Mouse (Mus musculus) embryonic facial prominence, embryonic 10.5 days (tissue): ENCODE results near the gene Ghrl. TPM values are rescaled to one million over a fixed set of nuclear protein-coding genes. Genes with fewer than 3 reads are reported as not detected.
"Not testable (repeated sequence)": the region's sequence is repeated elsewhere in the genome, so short reads cannot be mapped to it uniquely, and the experiment has no call there.

ENCODE experiments used
- DNase-seq: peaks from one replicate; pipeline ENCODE4 v3.0.0-alpha.2; 2017; ENCODE audit warnings: low spot score
- H3K27ac ChIP-seq: fragments of 300-500 bp; sonication (generic); replicated peaks from 2 replicates; pipeline ENCODE4 v1.5.1; 2016; ENCODE audit warnings: mild to moderate bottlenecking
- H3K27me3 ChIP-seq: fragments of 300-500 bp; sonication (generic); replicated peaks from 2 replicates; pipeline ENCODE4 v1.6.1; 2016; ENCODE audit warnings: low read depth, mild to moderate bottlenecking; ENCODE audit not compliant: poor library complexity, severe bottlenecking
- H3K36me3 ChIP-seq: fragments of 300-500 bp; sonication (generic); replicated peaks from 2 replicates; pipeline ENCODE4 v1.6.1; 2016; ENCODE audit warnings: mild to moderate bottlenecking, moderate library complexity
- H3K4me1 ChIP-seq: fragments of 300-500 bp; sonication (generic); 2 replicates; pipeline ENCODE4 v1.6.1; 2016
- H3K4me3 ChIP-seq: fragments of 300-500 bp; sonication (generic); 2 replicates; pipeline ENCODE4 v1.5.1; 2016; ENCODE audit warnings: mild to moderate bottlenecking, moderate library complexity
- H3K9me3 ChIP-seq: fragments of 300-500 bp; sonication (generic); 2 replicates; pipeline ENCODE4 v1.6.1; 2016; ENCODE audit warnings: mild to moderate bottlenecking
- WGBS: fragments of 180-500 bp; shearing (Covaris S2); methylation state at CpG from one replicate; pipeline ENCODE4 v1.1.7; 2016; 5-methylcytosine and 5-hydroxymethylcytosine counted together
- microRNA-seq: library from miRNA; unstranded; fragments of <30 nt; microRNA quantifications from one replicate; pipeline ENCODE4, GENCODE M21; 2017
- polyA plus RNA-seq: library from polyadenylated mRNA; unstranded; fragments of >200 nt; fragmentation: Nextera tagmentation; extraction: Ambion mirVana; gene quantifications from 2 replicates; pipeline ENCODE4 v1.2.1, GENCODE M21; 2016

The Ghrl gene
- polyA plus RNA-seq, 1 experiment from 2014 or later = not detected

DNA sequence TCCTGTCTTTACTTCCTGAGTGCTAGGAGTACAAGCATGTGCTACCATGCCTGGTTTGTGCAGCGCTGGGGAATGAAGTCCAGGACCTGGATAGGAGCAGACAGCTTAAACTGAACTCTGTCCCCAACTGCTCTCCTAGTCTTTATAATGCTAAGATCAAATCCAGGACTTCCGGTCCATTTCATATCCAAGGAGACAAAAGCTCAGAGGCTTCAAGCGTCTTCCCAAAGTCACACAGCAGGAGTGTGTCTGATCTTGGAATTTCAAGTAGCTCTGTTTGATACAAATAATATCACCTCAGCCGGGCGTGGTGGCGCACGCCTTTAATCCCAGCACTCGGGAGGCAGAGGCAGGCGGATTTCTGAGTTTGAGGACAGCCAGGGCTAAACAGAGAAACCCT lies 43.7 kb downstream of the Ghrl start:
- 92% methylated on average over 9 of the region's 9 CpGs for WGBS
- Histone ChIP-seq H3K27ac (no peak overlapping the region), H3K4me1 (peaks cover 16% of the 10 kb centered on the region), H3K9me3 (no peaks in the 10 kb centered on the region), H3K4me3 (no peak overlapping the region), H3K36me3 (no peaks in the 10 kb centered on the region), H3K27me3 (no peaks in the 10 kb centered on the region)
- DNase-seq = no peak

DNA sequence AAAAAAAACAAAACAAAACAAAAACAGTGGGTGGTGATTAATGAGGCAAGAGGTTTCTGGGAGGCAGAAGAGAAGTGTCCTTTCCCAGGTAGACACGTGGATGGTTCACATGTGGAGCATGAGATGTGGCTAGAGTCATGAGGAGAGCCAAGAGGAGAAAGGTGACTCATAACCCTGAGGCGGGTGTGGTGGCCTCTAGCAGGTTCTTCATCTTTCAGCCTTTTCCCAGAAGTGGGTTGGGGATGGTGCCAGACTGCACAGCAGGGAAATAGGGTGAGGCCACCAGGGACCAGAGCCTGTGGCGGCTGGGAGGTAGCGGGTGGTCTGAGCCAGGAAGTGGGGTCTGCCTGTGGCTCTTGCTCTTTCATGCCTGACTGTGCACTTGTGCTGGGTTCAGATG lies 44.4 kb downstream of the Ghrl start:
- Histone ChIP-seq H3K4me3 (no peak overlapping the region), H3K27me3 (no peaks in the 10 kb centered on the region), H3K4me1 (peaks cover 17% of the 10 kb centered on the region), H3K9me3 (no peaks in the 10 kb centered on the region), H3K27ac (no peak overlapping the region), H3K36me3 (no peaks in the 10 kb centered on the region)
- DNase-seq = no peak
- 82% methylated on average over 4 of the region's 4 CpGs for WGBS

DNA sequence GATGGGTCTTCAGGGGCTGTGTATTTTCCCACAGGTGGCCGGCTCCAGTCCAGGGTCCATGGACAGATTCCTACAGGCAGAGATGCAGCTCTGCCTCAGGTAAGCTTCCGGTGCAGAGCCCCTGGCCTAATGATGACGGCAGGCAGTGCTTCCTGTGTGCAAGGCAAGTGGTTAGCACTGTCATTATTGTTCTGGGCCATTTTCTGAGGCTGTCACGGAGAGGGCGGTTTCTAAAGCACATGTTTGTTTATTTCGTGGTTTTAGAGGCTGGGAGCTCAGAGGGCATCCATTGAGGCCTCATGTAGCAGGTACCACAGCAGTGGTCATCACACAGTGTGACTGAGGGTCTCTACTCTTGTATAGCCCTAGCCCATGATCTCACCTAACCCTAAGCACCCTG lies 46.7 kb downstream of the Ghrl start:
- Histone ChIP-seq H3K9me3 (no peaks in the 10 kb centered on the region), H3K4me3 (no peak overlapping the region), H3K27ac (no peak overlapping the region), H3K36me3 (no peaks in the 10 kb centered on the region), H3K27me3 (no peaks in the 10 kb centered on the region), H3K4me1 (peaks cover 33% of the 10 kb centered on the region)
- no peak for DNase-seq
- WGBS = 84% methylated on average over 6 of the region's 6 CpGs

DNA sequence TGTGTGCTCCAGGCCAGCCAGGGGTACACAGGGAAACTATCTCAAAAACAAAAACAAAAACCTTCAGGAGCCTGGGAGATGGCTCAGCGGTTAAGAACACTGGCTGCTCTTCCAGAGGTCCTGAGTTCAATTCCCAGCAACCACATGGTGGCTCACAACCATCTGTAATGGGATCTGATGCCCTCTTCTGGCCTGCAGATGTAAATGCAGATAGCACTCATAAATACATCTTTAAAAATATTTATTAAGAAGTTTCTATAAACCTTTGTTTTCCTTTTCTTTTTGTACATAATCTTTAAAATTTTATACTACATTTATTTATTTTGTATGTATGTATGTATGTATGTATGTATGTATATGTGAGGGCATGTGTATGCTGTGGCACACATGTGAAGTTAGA lies 47.7 kb downstream of the Ghrl start:
- DNase-seq, H3K27me3 ChIP-seq, H3K36me3 ChIP-seq, H3K4me3 ChIP-seq, H3K9me3 ChIP-seq, H3K27ac ChIP-seq: not testable (repeated sequence)
- 86% methylated on average over 1 of the region's 1 CpGs for WGBS
- H3K4me1 ChIP-seq = peaks cover 36% of the 10 kb centered on the region

DNA sequence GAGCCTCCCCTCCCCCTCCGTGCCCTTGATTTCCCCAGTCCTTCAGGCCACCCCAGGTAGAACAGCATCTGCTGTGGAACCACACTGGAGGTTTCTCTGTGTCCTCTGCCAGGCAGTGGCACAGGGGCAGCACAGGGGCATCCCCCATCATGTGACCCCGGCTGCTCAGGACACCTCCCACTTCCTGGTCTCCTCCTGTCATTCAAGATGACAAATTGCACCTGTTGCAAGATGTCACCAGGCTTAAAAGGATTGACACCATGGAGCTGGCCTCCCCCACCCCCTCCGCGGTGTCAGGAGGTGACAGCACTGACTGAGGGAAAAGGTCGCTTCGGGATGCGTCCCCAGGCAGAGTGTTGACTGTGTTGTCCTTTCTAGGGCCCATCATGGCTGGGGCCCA lies 49.9 kb downstream of the Ghrl start:
- WGBS = 72% methylated on average over 7 of the region's 7 CpGs
- H3K27me3 ChIP-seq = no peaks in the 10 kb centered on the region
- no peak for DNase-seq
- no peaks in the 10 kb centered on the region for H3K9me3 ChIP-seq
- H3K36me3 ChIP-seq = no peaks in the 10 kb centered on the region
- H3K27ac ChIP-seq = peak overlapping the region; percentile 81; the same call in 1 of the 2 replicates
- H3K4me1 ChIP-seq = peaks cover 36% of the 10 kb centered on the region
- no peak overlapping the region for H3K4me3 ChIP-seq

DNA sequence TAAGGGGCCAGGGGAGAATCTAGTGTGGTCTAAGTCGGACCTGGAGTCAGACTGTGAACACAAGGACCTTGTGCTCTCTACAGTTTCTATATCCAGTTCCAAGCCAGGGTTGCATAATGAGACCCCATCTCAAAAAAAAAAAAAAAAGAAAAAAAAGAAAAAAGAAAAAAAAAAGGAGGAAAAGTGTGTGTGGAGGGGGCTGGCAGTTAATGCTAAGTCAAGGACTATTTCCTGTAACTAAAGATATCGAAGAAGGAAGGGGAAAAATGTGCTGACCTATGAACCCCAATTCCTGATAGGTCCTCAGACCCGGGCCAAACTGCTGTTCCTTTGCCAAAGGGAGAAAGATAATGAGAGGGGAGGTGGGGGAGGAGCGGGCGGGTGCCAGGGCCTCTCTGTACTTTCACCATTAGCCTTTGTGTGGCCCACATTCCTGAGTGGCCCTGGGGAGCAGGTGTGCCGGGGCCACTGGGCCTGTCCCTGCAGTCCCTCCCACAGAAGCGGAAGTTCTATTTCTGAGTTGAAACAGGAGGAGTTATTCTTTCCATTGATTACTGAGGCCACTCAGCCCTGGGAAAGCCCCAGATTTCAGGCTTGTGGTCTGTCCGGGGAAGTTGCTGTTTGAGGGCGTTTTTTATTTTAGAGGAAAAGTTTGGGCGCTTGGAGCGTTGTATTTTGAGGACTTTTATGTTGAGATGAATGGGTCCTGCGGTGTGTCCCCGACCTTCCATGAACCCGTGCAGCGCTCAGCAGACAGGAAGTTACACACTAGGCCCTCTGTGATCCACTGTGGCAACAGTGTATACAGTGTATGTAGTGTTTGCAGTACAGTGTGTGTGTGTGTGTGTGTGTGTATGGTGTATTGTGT lies 51.2 kb downstream of the Ghrl start:
- no peaks in the 10 kb centered on the region for H3K27me3 ChIP-seq
- H3K27ac ChIP-seq = peak overlapping the region; percentile 81
- H3K36me3 ChIP-seq = no peaks in the 10 kb centered on the region
- no peaks in the 10 kb centered on the region for H3K9me3 ChIP-seq
- peak overlapping the region; percentile 21; the same call in 1 of the 2 replicates for H3K4me3 ChIP-seq
- peaks cover 36% of the 10 kb centered on the region for H3K4me1 ChIP-seq
- WGBS = 32% methylated on average over 15 of the region's 15 CpGs
- DNase-seq = peak; percentile 73

DNA sequence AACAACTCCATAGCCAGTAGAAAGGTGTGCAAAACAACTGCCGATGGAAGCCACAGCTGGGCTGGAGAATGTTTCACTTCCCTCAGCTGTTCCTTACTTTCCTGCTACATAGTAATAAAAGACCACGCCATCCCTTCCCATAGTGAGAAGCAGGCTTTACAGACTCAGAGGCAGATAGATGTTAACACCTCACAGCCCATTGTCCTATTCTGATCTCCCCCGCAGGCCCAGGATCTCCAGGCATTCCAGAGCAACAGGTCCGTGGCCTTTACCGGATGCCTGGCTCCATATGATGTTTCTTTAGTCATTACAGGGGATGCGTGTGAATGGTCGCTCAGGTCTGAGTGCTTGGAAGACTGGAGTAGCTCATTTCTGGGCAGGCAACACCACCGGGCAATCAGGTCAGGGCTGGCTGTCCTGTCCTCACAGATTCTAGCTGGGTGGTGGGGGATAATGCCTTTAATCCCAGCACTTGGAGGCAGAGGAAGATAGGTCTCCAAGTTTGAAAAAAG lies 52.0 kb downstream of the Ghrl start:
- WGBS = 53% methylated on average over 8 of the region's 8 CpGs
- Histone ChIP-seq H3K9me3 (no peaks in the 10 kb centered on the region), H3K4me3 (no peak overlapping the region), H3K27me3 (no peaks in the 10 kb centered on the region), H3K36me3 (no peaks in the 10 kb centered on the region), H3K27ac (peak overlapping the region; percentile 52; the same call in 1 of the 2 replicates), H3K4me1 (peaks cover 36% of the 10 kb centered on the region)
- no peak for DNase-seq

Small RNA genes lying within 50 kb of the gene (microRNA-seq; reads per million reads assigned to microRNA genes)
- 0.91 reads per million for gene Mir7042

Other genes with a start within 250 kb of the Ghrl start
- 2.4 and 2.5 TPM in 2 replicates for gene Il17rc, start 248.5 kb downstream of the Ghrl start, polyA plus RNA-seq
- 23.5 and 27.2 TPM in 2 replicates for gene Creld1, start 236.6 kb downstream of the Ghrl start, polyA plus RNA-seq
- gene Prrt3, start 217.9 kb downstream of the Ghrl start, polyA plus RNA-seq = 2.1 and 2.2 TPM in 2 replicates
- gene Emc3, start 188.2 kb downstream of the Ghrl start, polyA plus RNA-seq = 67.0 and 74.3 TPM in 2 replicates
- gene Fancd2, start 188.2 kb downstream of the Ghrl start, polyA plus RNA-seq = 19.7 and 21.4 TPM in 2 replicates
- gene Fancd2os, start 119.2 kb downstream of the Ghrl start, polyA plus RNA-seq = 0.22 TPM in 1 of 2 replicates, not detected in the other
- 200 and 208 TPM in 2 replicates for gene Brk1, start 115.1 kb downstream of the Ghrl start, polyA plus RNA-seq
- 41.9 and 44.8 TPM in 2 replicates for gene Vhl, start 95.9 kb downstream of the Ghrl start, polyA plus RNA-seq
- 3.8 and 4.5 TPM in 2 replicates for gene Irak2, start 81.4 kb downstream of the Ghrl start, polyA plus RNA-seq
- gene Tatdn2, start 22.8 kb downstream of the Ghrl start, polyA plus RNA-seq = 0.68 and 0.72 TPM in 2 replicates
- 288 and 292 TPM in 2 replicates for gene Sec13, start 20.9 kb upstream of the Ghrl start, polyA plus RNA-seq